Mouse (Mus musculus): ENCODE measurements at regions not wholly inside any gene's neighbourhood (a gene's known extent, or its start where the extent isn't known, plus 50 kb on each side); places are given as distances from the start of the nearest gene placed in this dataset.

DNA sequence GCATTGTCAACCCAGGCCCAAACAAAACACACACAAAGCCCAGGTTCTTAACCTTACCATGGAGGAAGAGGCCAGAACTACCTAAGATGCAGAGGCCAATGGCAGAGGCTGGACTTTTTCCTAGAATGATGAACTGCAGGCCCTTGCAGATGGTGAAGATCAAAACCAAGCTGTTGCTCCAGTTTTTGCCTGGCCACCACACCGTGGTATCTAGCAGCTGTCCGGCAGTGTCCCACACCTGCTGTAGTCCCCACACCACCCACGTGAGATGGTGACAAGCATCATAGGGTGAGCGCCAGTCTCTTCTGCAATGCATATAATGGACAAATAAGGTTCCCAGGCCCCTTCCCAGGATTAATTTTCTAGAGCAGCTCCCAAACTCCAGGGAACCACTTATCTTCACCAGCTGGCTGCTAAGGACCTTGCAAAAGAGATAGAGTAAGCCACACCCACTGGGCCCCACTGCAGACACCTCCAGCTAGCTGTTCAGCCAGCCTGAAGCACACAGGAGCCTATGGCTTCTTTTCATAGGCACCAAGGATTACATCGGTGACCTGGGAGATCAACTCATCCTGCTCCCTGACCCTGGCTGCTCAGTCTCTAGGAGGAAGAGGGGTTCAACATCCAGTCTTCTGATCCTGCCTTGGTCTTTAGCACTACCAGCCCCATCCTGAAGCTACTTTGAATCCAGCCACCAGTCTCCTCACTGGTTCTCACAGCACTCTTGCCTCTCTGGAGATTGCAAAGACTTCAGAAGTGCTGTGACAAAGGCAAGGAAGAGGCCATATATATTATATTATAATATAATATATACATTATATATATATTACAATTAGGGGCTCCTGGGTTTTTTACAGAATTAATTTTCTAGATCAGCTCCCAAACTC lies 55.6 kb upstream of the Lrpap1 start:
- Histone ChIP-seq H3K36me3 (no peaks in the 10 kb centered on the region), H3K9ac (no peak overlapping the region), H3K4me1 (peaks cover 19% of the 10 kb centered on the region; the same call in 1 of the 2 replicates), H3K9me3 (no peaks in the 10 kb centered on the region), H3K27me3 (replicated peaks) (no peaks in the 10 kb centered on the region), H3K27ac (peak overlapping the region; percentile 21; the same call in 1 of the 2 replicates), H3K4me2 (no peak overlapping the region), H3K4me3 (replicated peaks) (no peak overlapping the region)
- ATAC-seq (ENCODE audit: insufficient read depth, low FRiP score, low read depth): peak; percentile 90
- WGBS: 70% methylated on average over 5 of the region's 5 CpGs

- Histone ChIP-seq H3K9ac (no peak overlapping the region), H3K4me2 (no peak overlapping the region), H3K4me1 (peaks cover 19% of the 10 kb centered on the region; the same call in 1 of the 2 replicates), H3K27ac (no peak overlapping the region), H3K9me3 (no peaks in the 10 kb centered on the region), H3K27me3 (replicated peaks) (no peaks in the 10 kb centered on the region), H3K4me3 (replicated peaks) (no peak overlapping the region), H3K36me3 (no peaks in the 10 kb centered on the region)
- ATAC-seq (ENCODE audit: insufficient read depth, low FRiP score, low read depth): no peak
- WGBS: 73% methylated on average over 4 of the region's 4 CpGs
Measured at GRCm38 (mm10) chr5:35159854-35160253, 54.3 kb upstream of the Lrpap1 start.

- no peak for ATAC-seq (ENCODE audit: insufficient read depth, low FRiP score, low read depth)
- peak overlapping the region; percentile 7; the same call in 1 of the 2 replicates for H3K27ac ChIP-seq
- H3K4me2 ChIP-seq: no peak overlapping the region
- peaks cover 19% of the 10 kb centered on the region; the same call in 1 of the 2 replicates for H3K4me1 ChIP-seq
- no peaks in the 10 kb centered on the region for H3K9me3 ChIP-seq
- WGBS: 49% methylated on average over 9 of the region's 9 CpGs
- no peaks in the 10 kb centered on the region for H3K27me3 ChIP-seq (replicated peaks)
- H3K9ac ChIP-seq: no peak overlapping the region
- H3K36me3 ChIP-seq: no peaks in the 10 kb centered on the region
- no peak overlapping the region for H3K4me3 ChIP-seq (replicated peaks)
Measured at GRCm38 (mm10) chr5:35159178-35159661, 53.7 kb upstream of the Lrpap1 start.

DNA sequence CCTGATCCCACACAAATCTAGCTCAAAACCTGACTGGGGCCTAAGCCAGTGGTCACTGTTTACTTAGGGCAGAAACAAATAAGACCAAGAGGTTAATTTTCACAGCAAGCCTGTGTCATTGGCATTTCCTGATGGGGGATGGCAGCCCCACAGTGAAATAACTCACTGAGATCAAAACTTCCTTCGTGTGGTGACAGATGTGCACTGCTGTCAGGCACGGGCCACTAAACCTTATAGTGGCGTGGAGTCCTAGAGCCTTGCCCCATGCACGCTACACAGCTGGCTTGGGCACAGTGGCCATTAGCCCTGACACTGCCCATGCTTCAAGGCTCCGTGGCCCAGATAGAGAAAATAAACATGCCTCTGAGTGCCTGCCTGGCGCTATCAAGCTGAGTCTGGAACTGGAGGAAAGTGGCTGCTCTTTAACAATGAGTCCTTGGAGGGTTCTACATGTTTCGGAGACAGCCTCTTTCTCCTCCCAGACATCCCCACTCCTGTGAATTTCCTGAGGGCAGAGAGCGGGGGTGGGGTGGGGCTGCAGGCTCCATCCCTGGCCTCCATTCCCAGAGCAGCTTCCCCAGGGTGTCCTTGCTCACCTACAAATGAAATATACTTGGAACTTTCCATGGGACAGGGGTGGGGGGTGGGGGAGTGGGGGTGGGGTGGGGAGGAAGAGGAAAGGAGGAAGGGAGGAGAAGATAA lies 52.9 kb upstream of the Lrpap1 start:
- no peaks in the 10 kb centered on the region for H3K27me3 ChIP-seq (replicated peaks)
- no peak overlapping the region for H3K4me2 ChIP-seq
- WGBS: 29% methylated on average over 8 of the region's 8 CpGs
- H3K9ac ChIP-seq: no peak overlapping the region
- peak overlapping the region; percentile 7; the same call in 1 of the 2 replicates for H3K27ac ChIP-seq
- no peaks in the 10 kb centered on the region for H3K9me3 ChIP-seq
- peaks cover 19% of the 10 kb centered on the region; the same call in 1 of the 2 replicates for H3K4me1 ChIP-seq
- no peak; the same call in 1 of the 2 replicates for ATAC-seq (ENCODE audit: insufficient read depth, low FRiP score, low read depth)
- no peaks in the 10 kb centered on the region for H3K36me3 ChIP-seq
- no peak overlapping the region for H3K4me3 ChIP-seq (replicated peaks)

DNA sequence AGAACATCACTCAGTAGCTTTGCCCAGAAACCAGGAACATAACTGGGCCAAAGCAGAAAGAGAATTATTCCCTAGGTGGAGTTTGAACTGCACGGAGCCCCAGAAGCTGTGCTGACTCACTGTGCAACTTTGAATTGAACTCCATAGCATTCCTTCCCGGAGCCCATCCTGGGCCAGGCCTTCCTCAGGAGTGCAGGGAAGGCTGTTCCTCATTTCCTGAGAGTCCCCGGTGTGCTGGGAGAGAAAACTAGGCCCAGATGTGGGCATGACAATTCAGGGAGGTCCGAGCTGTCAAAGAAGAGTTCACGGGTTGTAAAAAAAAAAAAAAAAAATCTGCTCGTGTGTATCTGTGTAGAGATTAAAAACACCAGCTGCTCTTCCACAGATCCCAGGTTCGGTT lies 50.8 kb upstream of the Lrpap1 start:
- 71% methylated on average over 7 of the region's 7 CpGs for WGBS
- Histone ChIP-seq H3K9me3 (no peaks in the 10 kb centered on the region), H3K4me1 (peaks cover 19% of the 10 kb centered on the region; the same call in 1 of the 2 replicates), H3K4me2 (no peak overlapping the region), H3K36me3 (no peaks in the 10 kb centered on the region), H3K27me3 (replicated peaks) (no peaks in the 10 kb centered on the region), H3K4me3 (replicated peaks) (no peak overlapping the region), H3K27ac (no peak overlapping the region), H3K9ac (no peak overlapping the region)
- ATAC-seq (ENCODE audit: insufficient read depth, low FRiP score, low read depth): no peak

GRCm38 (mm10) chr5:35155717-35156116 lies 50.2 kb upstream of the Lrpap1 start:
- Histone ChIP-seq H3K4me2 (no peak overlapping the region), H3K9me3 (no peaks in the 10 kb centered on the region), H3K27me3 (replicated peaks) (no peaks in the 10 kb centered on the region), H3K4me1 (peaks cover 19% of the 10 kb centered on the region; the same call in 1 of the 2 replicates), H3K9ac (no peak overlapping the region), H3K27ac (no peak overlapping the region), H3K36me3 (no peaks in the 10 kb centered on the region), H3K4me3 (replicated peaks) (no peak overlapping the region)
- WGBS: 81% methylated on average over 3 of the region's 3 CpGs
- ATAC-seq (ENCODE audit: insufficient read depth, low FRiP score, low read depth): no peak

All from stomach, embryonic 15.5 days (tissue).